Mouse (Mus musculus) heart, postnatal 0 days (tissue): Measurements from ENCODE around the gene Pcsk2. TPM values are rescaled to one million over a fixed set of nuclear protein-coding genes. Genes with fewer than 3 reads are reported as not detected.
A peak's percentile ranks its signal among the peaks of the same experiment; 100 is the strongest.

ENCODE experiments used
- ATAC-seq: fragments of 200-750 bp; cut with Nextera tagmentation; 2 replicates; pipeline ENCODE4 v1.8.0; 2017; ENCODE audit warnings: low read depth, moderate number of reproducible peaks, moderate library complexity; ENCODE audit not compliant: insufficient read depth
- DNase-seq: peaks from one replicate; pipeline ENCODE4 v3.0.0-alpha.2; 2016; ENCODE audit warnings: low spot score
- H3K27ac ChIP-seq: fragments of 300-500 bp; sonication (generic); 2 replicates; pipeline ENCODE4 v1.5.1; 2014; ENCODE audit warnings: low read depth, mild to moderate bottlenecking
- H3K27me3 ChIP-seq: fragments of 300-500 bp; sonication (generic); 2 replicates; pipeline ENCODE4 v1.6.1; 2014; ENCODE audit warnings: low read length, mixed read lengths; ENCODE audit not compliant: control insufficient read depth, insufficient read depth
- H3K36me3 ChIP-seq: fragments of 300-500 bp; sonication (generic); replicated peaks from 2 replicates; pipeline ENCODE4 v1.6.1; 2014; ENCODE audit warnings: low read length, mixed read lengths; ENCODE audit not compliant: control insufficient read depth, insufficient read depth
- H3K4me1 ChIP-seq: fragments of 300-500 bp; sonication (generic); 2 replicates; pipeline ENCODE4 v1.6.1; 2014; ENCODE audit warnings: antibody characterized with exemption; ENCODE audit not compliant: control insufficient read depth, insufficient read depth
- H3K4me2 ChIP-seq: fragments of 300-500 bp; sonication (generic); 2 replicates; pipeline ENCODE4 v1.6.1; 2014; ENCODE audit warnings: low read depth, mild to moderate bottlenecking, low read length, moderate library complexity
- H3K4me3 ChIP-seq: fragments of 300-500 bp; sonication (generic); 2 replicates; pipeline ENCODE4 v1.5.1; 2014; ENCODE audit warnings: low read depth, low read length
- H3K9ac ChIP-seq: fragments of 300-500 bp; sonication (generic); replicated peaks from 2 replicates; pipeline ENCODE4 v1.6.1; 2014; ENCODE audit warnings: low read depth, low read length, mixed read lengths
- H3K9me3 ChIP-seq: fragments of 300-500 bp; sonication (generic); replicated peaks from 2 replicates; pipeline ENCODE4 v1.6.1; 2016; ENCODE audit warnings: low read length; ENCODE audit not compliant: control insufficient read depth
- CTCF ChIP-seq: IDR thresholded peaks from 2 replicates; pipeline ENCODE4 v1.5.1; 2016; ENCODE audit warnings: antibody characterized with exemption, control low read depth, low read depth
- EP300 ChIP-seq: IDR thresholded peaks from 2 replicates; pipeline ENCODE4 v1.6.1; 2016; ENCODE audit warnings: antibody characterized with exemption, low read depth
- WGBS: fragments of 180-500 bp; shearing (Covaris S2); extraction: QIAGEN DNeasy Blood & Tissue Kit; methylation state at CpG from one replicate; pipeline ENCODE4 v1.1.7; 2014; 5-methylcytosine and 5-hydroxymethylcytosine counted together
- polyA plus RNA-seq: library from polyadenylated mRNA; unstranded; fragments of >200 nt; fragmentation: Nextera tagmentation; extraction: Ambion mirVana; gene quantifications from 2 replicates; pipeline ENCODE4 v1.2.1, GENCODE M21; 2015
- total RNA-seq: library from RNA; depleted of rRNA; stranded (reverse); fragments of >200 nt; gene quantifications from 2 replicates; pipeline ENCODE4 v1.2.3, GENCODE M21; 2014; ENCODE audit warnings: low replicate concordance

Pcsk2 gene
- total and polyA plus RNA-seq, 2 experiments from 2014 or later = 0.05 TPM; not detected in 1

GRCm38 (mm10) chr2:143806140-143806923 is 260.4 kb downstream of the Pcsk2 start:
- Histone ChIP-seq H3K36me3 (no peaks in the 10 kb centered on the region), H3K27me3 (no peaks in the 10 kb centered on the region), H3K27ac (no peak overlapping the region), H3K4me3 (no peak overlapping the region), H3K9me3 (no peaks in the 10 kb centered on the region), H3K4me2 (0 out of 2 replicates have a peak overlapping the region, but pooled peaks have one; percentile 3), H3K4me1 (no peaks in the 10 kb centered on the region), H3K9ac (no peak overlapping the region)
- no peak for DNase-seq
- TF ChIP-seq CTCF = no peak
- no peak for TF ChIP-seq EP300
- ATAC-seq = no peak
- WGBS = 55% methylated on average over 15 of the region's 15 CpGs

- 0 out of 2 replicates have a peak overlapping the region, but pooled peaks have one; percentile 3 for H3K4me2 ChIP-seq
- no peaks in the 10 kb centered on the region for H3K27me3 ChIP-seq
- H3K4me1 ChIP-seq = no peaks in the 10 kb centered on the region
- ATAC-seq (no peak), DNase-seq (no peak)
- WGBS = 55% methylated on average over 9 of the region's 9 CpGs
- H3K9me3 ChIP-seq = no peaks in the 10 kb centered on the region
- no peaks in the 10 kb centered on the region for H3K36me3 ChIP-seq
- no peak overlapping the region for H3K9ac ChIP-seq
- no peak overlapping the region for H3K4me3 ChIP-seq
- H3K27ac ChIP-seq = no peak overlapping the region
- TF ChIP-seq CTCF = no peak
- TF ChIP-seq EP300 = no peak
Observed at GRCm38 (mm10) chr2:143806924-143807664, 261.1 kb downstream of the Pcsk2 start.

GRCm38 (mm10) chr2:143808789-143809188 is 262.8 kb downstream of the Pcsk2 start:
- WGBS = 56% methylated on average over 5 of the region's 5 CpGs
- TF ChIP-seq CTCF (no peak), EP300 (no peak)
- no peaks in the 10 kb centered on the region for H3K27me3 ChIP-seq
- H3K27ac ChIP-seq = no peak overlapping the region
- DNase-seq (no peak), ATAC-seq (no peak)
- no peaks in the 10 kb centered on the region for H3K4me1 ChIP-seq
- no peaks in the 10 kb centered on the region for H3K36me3 ChIP-seq
- H3K4me2 ChIP-seq = no peak overlapping the region
- no peak overlapping the region for H3K9ac ChIP-seq
- no peaks in the 10 kb centered on the region for H3K9me3 ChIP-seq
- no peak overlapping the region for H3K4me3 ChIP-seq

- Histone ChIP-seq H3K4me3 (no peak overlapping the region), H3K4me2 (no peak overlapping the region), H3K36me3 (no peaks in the 10 kb centered on the region), H3K9me3 (no peaks in the 10 kb centered on the region), H3K27ac (no peak overlapping the region), H3K9ac (no peak overlapping the region), H3K27me3 (no peaks in the 10 kb centered on the region), H3K4me1 (no peaks in the 10 kb centered on the region)
- ATAC-seq (no peak), DNase-seq (no peak)
- TF ChIP-seq CTCF = no peak
- no peak for TF ChIP-seq EP300
- WGBS = 46% methylated on average over 4 of the region's 4 CpGs
Observed at GRCm38 (mm10) chr2:143812262-143812661, 266.3 kb downstream of the Pcsk2 start.

GRCm38 (mm10) chr2:143813461-143813860 is 267.5 kb downstream of the Pcsk2 start:
- ATAC-seq = no peak
- H3K4me2 ChIP-seq = no peak overlapping the region
- H3K9me3 ChIP-seq = no peaks in the 10 kb centered on the region
- H3K36me3 ChIP-seq = no peaks in the 10 kb centered on the region
- TF ChIP-seq EP300 (no peak), CTCF (no peak)
- no peak overlapping the region for H3K9ac ChIP-seq
- H3K27ac ChIP-seq = no peak overlapping the region
- no peaks in the 10 kb centered on the region for H3K4me1 ChIP-seq
- WGBS = 78% methylated on average over 11 of the region's 11 CpGs
- H3K4me3 ChIP-seq = no peak overlapping the region
- no peak for DNase-seq
- no peaks in the 10 kb centered on the region for H3K27me3 ChIP-seq
